Comparison of ENCODE assay signal across 20 mouse cellular contexts in genomic region chr4:130009043-130009442, GRCm38 (mm10). TPM values are rescaled to one million over a fixed set of nuclear protein-coding genes. Genes with fewer than 3 reads are reported as not detected.
DNase-seq lines count a peak whose midpoint lies in the region; TF ChIP-seq lines count a peak whose summit lies in the region.
"Had no signal": no experiment of that assay in that cellular context is flagged by ENCODE, and none has a peak within 500 bp of the region (broad histone marks: within the 10 kb centered on the region; RNA-seq: fewer than 3 reads in every experiment).

No protein-coding gene starts in this region.

- no peak for TF ChIP-seq CTCF in left cerebral cortex, adult 2 months (IDR thresholded peaks at IDR 0.05)

- H3K4me3 ChIP-seq in left cerebral cortex, adult 2 months = no peak overlapping the region
- H3K4me3 ChIP-seq: embryonic facial prominence, embryonic 15.5 days; erythroblast, embryonic 14.5 days; forebrain, embryonic 10.5 days; heart, embryonic 10.5 days; hindbrain, embryonic 12.5 days had no signal

- intact Hi-C loops in left cerebral cortex, adult 2 months (cut with DNase I) = no loop called here

- peak; percentile 56 for DNase-seq in cerebellum, adult 9-10 months
- no peak for DNase-seq in cerebellum, adult 8-10 months
- DNase-seq in left cerebral cortex, adult 2 months (ENCODE audit: extremely low spot score in 1 of 2, low spot score in 2 of 2) = no peak
- DNase-seq in left cerebral cortex, adult 9 months (ENCODE audit: low spot score in 2 of 2) = no peak
- DNase-seq in cerebellum, postnatal 14 days = peak; percentile 64 to 74
- no peak for DNase-seq in heart, adult 11 months
- DNase-seq in MN1 (ENCODE audit: low spot score) = no peak
- DNase-seq: adrenal gland, adult 8-10 months; adrenal gland, postnatal 36 days; embryo, embryonic 11 days; gastrocnemius, postnatal 25 days; heart, adult 18-20 months; heart, postnatal 10 days; heart, postnatal 4 days; kidney, adult 8-10 months had no signal

- H3K27ac ChIP-seq in left cerebral cortex, adult 2 months = peak overlapping the region; percentile 53; the same call in 1 of the 2 replicates
- H3K27ac ChIP-seq: embryonic facial prominence, embryonic 15.5 days; forebrain, embryonic 10.5 days; heart, embryonic 10.5 days; hindbrain, embryonic 12.5 days had no signal

RNA-seq across cellular contexts. Expression of gene Adgrb2, which starts 24.4 kb away (rescaled TPM):
- total RNA-seq in left cerebral cortex, adult 2 months (2021) = 100 to 1,000 TPM; 422 to 424 TPM

RNA-seq across cellular contexts. Expression of gene Col16a1, which starts 38.6 kb away (rescaled TPM):
- 10 to 100 TPM; 16.2 to 20.1 TPM for total RNA-seq in left cerebral cortex, adult 2 months (2021)

Comparison
In these comparisons a context has a peak if more than half of its experiments do, and no peak if none do; other contexts are left out.
1. DNase-seq: peak in cerebellum, adult 9-10 months (single experiment) and cerebellum, postnatal 14 days (2 of 2); none in cerebellum, adult 8-10 months (single experiment), left cerebral cortex, adult 2 months (0 of 2), left cerebral cortex, adult 9 months (0 of 2), heart, adult 11 months (single experiment) and MN1 (single experiment).